Mouse (Mus musculus) MEL (cell line): ENCODE data around the gene Kank1. TPM values are rescaled to one million over a fixed set of nuclear protein-coding genes. Genes with fewer than 3 reads are reported as not detected.

Source experiments
- DNase-seq: peaks from one replicate; pipeline ENCODE4 v3.0.0; 2011; ENCODE audit warnings: low read depth, low spot score
- H3K27ac ChIP-seq: 2 replicates; pipeline ENCODE4 v1.5.1; 2012; ENCODE audit warnings: low read depth, mild to moderate bottlenecking, control low read depth, low read length, moderate library complexity; ENCODE audit not compliant: control insufficient read depth
- H3K27me3 ChIP-seq, 2 experiments: fragments of 150-350 bp in 1 of 2; sonication (generic) in 1 of 2; 2 replicates each; pipeline ENCODE4 v1.6.1; 2012; ENCODE audit warnings: low read length in 2 of 2, mild to moderate bottlenecking in 2 of 2, improper control_type of control experiment in 1 of 2, moderate library complexity in 1 of 2; ENCODE audit not compliant: insufficient read depth in 2 of 2, control insufficient read depth in 1 of 2
- H3K36me3 ChIP-seq, 2 experiments: 2 replicates each; pipeline ENCODE4 v1.6.1; 2012 to 2014; ENCODE audit warnings: low read length in 2 of 2, improper control_type of control experiment in 1 of 2, inconsistent platforms in 1 of 2, mild to moderate bottlenecking in 1 of 2; ENCODE audit not compliant: insufficient read depth in 2 of 2, control insufficient read depth in 1 of 2
- H3K4me1 ChIP-seq, 2 experiments: fragments of 150-350 bp in 1 of 2; sonication (generic) in 1 of 2; 2 replicates each; pipeline ENCODE4 v1.6.1; 2012; ENCODE audit warnings: low read length in 2 of 2, improper control_type of control experiment in 1 of 2, mild to moderate bottlenecking in 1 of 2; ENCODE audit not compliant: insufficient read depth in 2 of 2, control insufficient read depth in 1 of 2
- H3K4me3 ChIP-seq, 2 experiments: fragments of 150-350 bp in 1 of 2; sonication (generic) in 1 of 2; 2 replicates each; pipeline ENCODE4 v1.5.1; 2012; ENCODE audit warnings: low read depth in 2 of 2, low read length in 2 of 2, mild to moderate bottlenecking in 2 of 2, moderate library complexity in 2 of 2, control low read depth in 1 of 2, improper control_type of control experiment in 1 of 2; ENCODE audit not compliant: control insufficient read depth in 1 of 2, insufficient read depth in 1 of 2
- H3K79me2 ChIP-seq: 2 replicates; pipeline ENCODE4 v1.6.1; 2012; ENCODE audit warnings: mild to moderate bottlenecking, low read length, moderate library complexity; ENCODE audit not compliant: control insufficient read depth, poor library complexity, insufficient read depth
- H3K9ac ChIP-seq: 2 replicates; pipeline ENCODE4 v1.6.1; 2012; ENCODE audit warnings: low read depth, mild to moderate bottlenecking, control low read depth, low read length, moderate library complexity; ENCODE audit not compliant: control insufficient read depth, poor library complexity, severe bottlenecking
- H3K9me3 ChIP-seq: fragments of 150-350 bp; sonication (generic); replicated peaks from 2 replicates; pipeline ENCODE4 v1.6.1; 2012; ENCODE audit warnings: mild to moderate bottlenecking, low read length, improper control_type of control experiment, moderate library complexity; ENCODE audit not compliant: insufficient read depth
- CTCF ChIP-seq, 3 experiments: IDR thresholded peaks in 2 of 3; conservative IDR thresholded peaks in 1 of 3; 2 replicates each; pipeline ENCODE4 v1.5.1; 2011 to 2012; ENCODE audit warnings: low read length in 3 of 3, low read depth in 2 of 3, mild to moderate bottlenecking in 2 of 3, improper control_type of control experiment in 1 of 3, inconsistent platforms in 1 of 3, mixed read lengths in 1 of 3, moderate library complexity in 1 of 3; ENCODE audit not compliant: control insufficient read depth in 1 of 3, insufficient read depth in 1 of 3, poor library complexity in 1 of 3, severe bottlenecking in 1 of 3
- E2F4 ChIP-seq: IDR thresholded peaks from 2 replicates; pipeline ENCODE4 v1.6.1; 2011; ENCODE audit warnings: low read depth, low read length, improper control_type of control experiment, borderline replicate concordance
- ETS1 ChIP-seq: IDR thresholded peaks from 2 replicates; pipeline ENCODE4 v1.6.1; 2012; ENCODE audit warnings: low read depth, mild to moderate bottlenecking, inconsistent platforms, low read length, improper control_type of control experiment, moderate library complexity
- GABPA ChIP-seq: IDR thresholded peaks from 2 replicates; pipeline ENCODE4 v1.6.1; 2012; ENCODE audit warnings: low read depth, mild to moderate bottlenecking, inconsistent platforms, low read length, improper control_type of control experiment, moderate library complexity
- GATA1 ChIP-seq: IDR thresholded peaks from 2 replicates; pipeline ENCODE4 v1.6.1; 2011; ENCODE audit warnings: low read depth, low read length, improper control_type of control experiment
- HCFC1 ChIP-seq: IDR thresholded peaks from 2 replicates; pipeline ENCODE4 v1.6.1; 2012; ENCODE audit warnings: low read depth, mild to moderate bottlenecking, inconsistent platforms, low read length, improper control_type of control experiment, moderate library complexity
- MAFK ChIP-seq: IDR thresholded peaks from 2 replicates; pipeline ENCODE4 v1.6.1; 2011; ENCODE audit warnings: low read depth, mild to moderate bottlenecking, low read length, improper control_type of control experiment, borderline replicate concordance
- MAZ ChIP-seq: IDR thresholded peaks from 2 replicates; pipeline ENCODE4 v1.6.1; 2012; ENCODE audit warnings: low read depth, mild to moderate bottlenecking, inconsistent platforms, low read length, improper control_type of control experiment
- MEF2A ChIP-seq: IDR thresholded peaks from 2 replicates; pipeline ENCODE4 v1.6.1; 2014; ENCODE audit warnings: low read depth, mild to moderate bottlenecking, inconsistent platforms, low read length, improper control_type of control experiment; ENCODE audit not compliant: poor library complexity, insufficient replicate concordance, severe bottlenecking; ENCODE audit errors: extremely low read depth
- NELFE ChIP-seq: IDR thresholded peaks from 2 replicates; pipeline ENCODE4 v1.6.1; 2011; ENCODE audit warnings: low read depth, low read length, improper control_type of control experiment
- POLR2A ChIP-seq, 2 experiments: IDR thresholded peaks; 2 replicates each; pipeline ENCODE4 v1.6.1; 2011 to 2012; ENCODE audit warnings: low read length in 2 of 2, mild to moderate bottlenecking in 2 of 2, control low read depth in 1 of 2, improper control_type of control experiment in 1 of 2, low read depth in 1 of 2, moderate library complexity in 1 of 2; ENCODE audit not compliant: control insufficient read depth in 1 of 2, insufficient read depth in 1 of 2, poor library complexity in 1 of 2
- POLR2AphosphoS5 ChIP-seq: IDR thresholded peaks from 2 replicates; pipeline ENCODE4 v1.6.1; 2012; ENCODE audit warnings: low read depth, borderline replicate concordance, mild to moderate bottlenecking, inconsistent platforms, low read length, moderate library complexity, mixed read lengths
- RAD21 ChIP-seq: IDR thresholded peaks from 2 replicates; pipeline ENCODE4 v1.6.1; 2011; ENCODE audit warnings: mild to moderate bottlenecking, low read depth, low read length, improper control_type of control experiment
- SMC3 ChIP-seq: IDR thresholded peaks from 2 replicates; pipeline ENCODE4 v1.6.1; 2011; ENCODE audit warnings: low read depth, low read length, improper control_type of control experiment
- TBP ChIP-seq: IDR thresholded peaks from 2 replicates; pipeline ENCODE4 v1.8.0; 2011; ENCODE audit warnings: low read depth, low read length, improper control_type of control experiment
- TCF12 ChIP-seq: IDR thresholded peaks from 2 replicates; pipeline ENCODE4 v1.6.1; 2014; ENCODE audit warnings: low read depth, mild to moderate bottlenecking, inconsistent platforms, low read length, improper control_type of control experiment, moderate library complexity
- UBTF ChIP-seq: IDR thresholded peaks from 2 replicates; pipeline ENCODE4 v1.6.1; 2012; ENCODE audit warnings: low read depth, mild to moderate bottlenecking, inconsistent platforms, low read length, improper control_type of control experiment, moderate library complexity, borderline replicate concordance; ENCODE audit not compliant: insufficient read depth
- USF1 ChIP-seq: IDR thresholded peaks from 2 replicates; pipeline ENCODE4 v1.6.1; 2014; ENCODE audit warnings: low read depth, mild to moderate bottlenecking, inconsistent platforms, low read length, improper control_type of control experiment, moderate library complexity
- ZC3H11A ChIP-seq: IDR thresholded peaks from 2 replicates; pipeline ENCODE4 v1.6.1; 2012; ENCODE audit warnings: low read depth, mild to moderate bottlenecking, inconsistent platforms, low read length, improper control_type of control experiment
- ZNF384 ChIP-seq: IDR thresholded peaks from 2 replicates; pipeline ENCODE4 v1.6.1; 2012; ENCODE audit warnings: low read depth, mild to moderate bottlenecking, inconsistent platforms, low read length, improper control_type of control experiment
- polyA plus RNA-seq, 2 experiments: library from polyadenylated mRNA; stranded (reverse) in 1 of 2; unstranded in 1 of 2; fragments of >175 nt in 1 of 2; fragments of >200 nt in 1 of 2; gene quantifications; 2 replicates each; pipeline versions ENCODE4 v1.2.1 to v1.2.4; 2012; ENCODE audit warnings: low replicate concordance in 2 of 2, low read depth in 1 of 2; ENCODE audit not compliant: insufficient read length in 2 of 2, insufficient read depth in 1 of 2, missing spikeins in 1 of 2
- total RNA-seq: library from RNA; depleted of rRNA; stranded (reverse); fragments of 300-350 nt; gene quantifications from 2 replicates; pipeline ENCODE4 v1.2.3, GENCODE M21; 2012

The Kank1 gene
- total and polyA plus RNA-seq, 3 experiments = not detected

DNA sequence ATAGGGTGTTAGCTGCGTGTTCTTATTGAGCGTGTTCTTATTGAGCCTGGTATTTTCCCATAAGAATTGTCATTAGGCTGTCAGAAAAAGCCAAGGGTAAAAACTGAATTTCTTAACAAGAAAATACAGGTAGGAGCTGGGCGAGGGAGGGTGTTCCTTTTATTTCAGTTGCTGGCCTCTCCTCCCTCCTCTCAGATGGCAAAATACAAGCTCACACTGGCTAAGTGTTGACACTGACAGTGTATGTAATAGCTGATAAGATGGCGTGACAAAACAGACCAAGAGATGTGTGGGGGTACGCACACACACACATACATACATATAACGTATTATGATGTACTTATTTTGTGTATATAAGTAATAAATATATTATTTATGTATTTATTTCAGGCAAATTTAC is 145.7 kb downstream of the Kank1 start:
- Histone ChIP-seq H3K9me3 (no peaks in the 10 kb centered on the region), H3K4me1 (no peaks in the 10 kb centered on the region), H3K36me3 (no peaks in the 10 kb centered on the region), H3K27me3 (no peaks in the 10 kb centered on the region), H3K27ac (no peak overlapping the region), H3K4me3 (no peak overlapping the region), H3K79me2 (no peaks in the 10 kb centered on the region), H3K9ac (no peak overlapping the region)
- no peak for DNase-seq
- TF ChIP-seq NELFE (no peak), SMC3 (no peak), POLR2AphosphoS5 (no peak), CTCF (IDR thresholded peaks at IDR 0.05 in 2 of 3, conservative IDR thresholded peaks at IDR 0.05 in 1 of 3; ENCODE audit: control insufficient read depth in 1 of 3, insufficient read depth in 1 of 3, low read depth in 2 of 3, low read length in 3 of 3, poor library complexity in 1 of 3, severe bottlenecking in 1 of 3) (no peak), ZNF384 (no peak), MAFK (no peak), GATA1 (no peak), USF1 (no peak), ZC3H11A (no peak), POLR2A (IDR thresholded peaks at IDR 0.05; ENCODE audit: control insufficient read depth in 1 of 2, insufficient read depth in 1 of 2, low read depth in 1 of 2, low read length in 2 of 2, poor library complexity in 1 of 2) (no peak), TCF12 (no peak), GABPA (no peak), TBP (no peak), HCFC1 (no peak), ETS1 (no peak), RAD21 (no peak)

DNA sequence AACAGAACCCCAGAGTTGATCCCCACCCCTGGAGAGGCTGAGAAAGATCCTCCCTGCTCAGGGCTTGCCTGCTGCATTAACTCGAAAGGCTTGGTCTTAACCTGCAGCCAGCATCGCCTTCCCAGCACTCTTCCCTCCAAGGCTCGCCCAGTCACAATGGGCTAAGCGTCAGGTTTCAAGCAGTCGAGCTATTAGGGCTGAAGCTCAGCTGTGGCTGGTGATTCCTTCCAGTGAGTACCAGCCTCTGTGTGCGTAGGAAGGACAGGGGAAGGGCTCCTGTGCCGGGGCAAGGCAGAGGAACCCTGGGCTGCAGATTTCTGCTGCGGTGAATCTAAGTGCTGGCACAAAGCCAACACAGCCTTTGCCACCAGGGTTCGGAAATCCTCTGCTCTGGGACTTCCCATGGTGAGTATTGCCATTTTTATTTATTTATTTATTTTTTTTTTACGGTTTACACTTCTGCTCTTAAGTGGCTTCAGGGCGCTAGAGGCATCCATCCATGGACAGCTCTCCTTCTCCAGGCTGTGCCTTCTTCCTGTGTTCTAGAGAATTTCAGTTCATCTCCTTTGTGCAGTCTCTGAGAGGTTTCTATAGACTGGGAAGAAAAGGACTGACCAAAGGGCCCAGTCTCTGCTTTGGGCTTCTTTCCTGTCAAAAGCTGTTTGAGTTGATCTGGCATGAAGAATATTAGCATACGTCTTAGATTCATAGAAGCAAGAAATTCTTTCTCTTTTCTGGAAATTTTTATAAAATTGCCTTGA is 146.8 kb downstream of the Kank1 start:
- Histone ChIP-seq H3K27me3 (no peaks in the 10 kb centered on the region), H3K36me3 (no peaks in the 10 kb centered on the region), H3K4me3 (no peak overlapping the region), H3K4me1 (no peaks in the 10 kb centered on the region), H3K27ac (no peak overlapping the region), H3K9me3 (no peaks in the 10 kb centered on the region), H3K9ac (no peak overlapping the region), H3K79me2 (no peaks in the 10 kb centered on the region)
- DNase-seq = no peak
- TF ChIP-seq E2F4 = no peak
- no peak for TF ChIP-seq SMC3
- no peak for TF ChIP-seq CTCF (IDR thresholded peaks at IDR 0.05 in 2 of 3, conservative IDR thresholded peaks at IDR 0.05 in 1 of 3; ENCODE audit: control insufficient read depth in 1 of 3, insufficient read depth in 1 of 3, low read depth in 2 of 3, low read length in 3 of 3, poor library complexity in 1 of 3, severe bottlenecking in 1 of 3)
- no peak for TF ChIP-seq UBTF
- no peak for TF ChIP-seq TBP
- no peak for TF ChIP-seq ZC3H11A
- TF ChIP-seq MEF2A = no peak
- TF ChIP-seq MAZ = no peak
